Mouse (Mus musculus): Measurements from ENCODE around the gene Uox.

Uox gene

GRCm38 (mm10) chr3:146570148-146570782 lies at the start of gene Uox:
Gene Uox (plus strand): TSS chr3:146570426.
- DNase-seq, result no peak

- peak; percentile 78 to 86 for DNase-seq
Measured at GRCm38 (mm10) chr3:146520798-146521651, 49.2 kb upstream of the Uox start, which contains the start of gene Rpf1. Gene Rpf1 (minus strand): TSS chr3:146521429.

- no peak for DNase-seq
Measured at GRCm38 (mm10) chr3:146521652-146522020, 48.6 kb upstream of the Uox start.

DNA sequence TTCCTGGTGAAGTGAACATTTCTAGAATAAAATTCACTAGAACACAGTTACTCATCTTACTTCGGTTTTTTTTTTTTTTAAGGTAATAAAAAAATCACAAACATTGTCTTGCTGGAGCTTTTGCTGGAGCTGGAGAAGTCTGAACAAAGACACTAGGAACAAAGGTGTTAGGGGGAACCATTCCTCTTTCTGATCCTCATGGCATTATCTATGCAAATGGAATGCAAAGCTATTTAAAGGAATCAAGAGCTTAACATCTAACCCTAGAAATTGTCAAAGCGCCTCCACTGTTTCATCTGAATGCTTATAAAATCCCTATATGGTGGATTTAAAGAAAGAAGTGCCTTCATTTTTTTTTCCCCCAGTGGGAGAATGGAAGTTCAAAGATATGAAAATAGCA lies 41.9 kb upstream of the Uox start:
- no peak for DNase-seq

DNA sequence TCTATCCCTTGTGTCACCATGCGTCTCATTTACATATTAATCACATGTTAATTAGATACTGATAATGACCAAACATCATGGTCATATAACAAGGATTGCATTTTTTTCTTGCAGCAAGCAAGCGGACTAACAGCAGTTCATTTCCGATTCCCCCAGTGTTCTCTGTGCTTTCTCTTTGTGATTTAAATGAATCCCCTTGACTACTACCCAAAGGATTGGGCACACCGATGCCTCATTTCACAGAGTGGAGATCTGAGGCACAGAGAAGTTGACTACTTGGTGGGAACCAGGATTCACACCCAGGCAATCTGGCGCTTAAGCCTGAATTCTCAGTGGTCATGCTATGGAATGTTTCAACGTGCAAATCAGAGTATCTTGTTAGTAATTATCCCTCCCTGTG lies 35.2 kb upstream of the Uox start:
- no peak for DNase-seq

DNA sequence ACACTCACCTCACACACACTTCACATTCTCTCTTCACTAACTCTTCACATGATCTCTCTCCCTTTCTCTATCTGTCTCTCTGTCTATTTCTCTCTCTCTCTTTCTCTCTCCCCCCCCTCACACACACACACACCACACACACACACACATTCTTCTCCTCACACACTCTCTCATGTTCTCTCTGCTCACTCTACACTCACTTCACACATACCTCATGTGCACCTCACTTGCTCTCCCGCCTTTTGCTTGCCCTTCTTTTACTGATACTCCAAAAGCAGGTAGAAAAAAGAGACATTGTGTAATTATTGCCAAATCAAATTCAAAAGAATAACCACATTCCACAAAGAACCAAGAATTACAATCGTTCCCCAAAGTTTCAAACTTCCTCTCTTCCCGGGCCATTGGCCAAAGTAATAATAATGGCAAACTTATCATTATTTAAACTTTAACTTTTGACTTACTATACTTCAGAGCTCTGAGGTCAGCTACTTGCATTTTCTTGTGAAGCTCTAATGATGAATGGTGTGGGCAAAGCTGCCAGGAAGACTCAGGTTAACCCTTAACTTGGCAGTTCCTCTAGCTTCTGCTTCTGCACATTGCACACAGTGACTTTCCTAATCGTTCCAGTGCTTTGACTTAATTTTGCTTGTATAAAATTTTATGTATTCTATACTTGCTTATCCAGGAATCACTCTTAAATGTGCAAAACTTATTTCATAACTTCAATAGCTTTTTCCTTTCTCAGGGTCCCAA lies 29.5 kb upstream of the Uox start:
- DNase-seq, result no peak

DNA sequence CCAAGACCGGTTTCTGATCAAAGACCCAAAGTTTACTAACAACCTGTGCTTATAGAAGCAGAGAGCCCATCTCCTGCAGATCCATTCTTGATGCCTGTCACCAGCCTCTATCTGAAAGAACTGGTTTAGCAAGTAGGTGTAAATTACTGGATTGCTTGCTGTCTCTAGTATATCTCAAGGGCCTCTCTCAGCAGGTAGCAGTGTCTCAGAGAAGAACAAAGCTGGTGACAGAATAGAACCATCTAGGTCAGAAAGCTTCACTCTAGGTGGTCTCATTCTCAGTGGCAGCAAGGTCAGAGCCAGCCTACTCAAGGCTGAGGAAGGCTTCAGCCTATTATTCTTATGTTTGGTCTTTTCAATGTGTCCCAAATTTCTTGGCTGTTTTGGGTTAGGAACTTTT lies 26.6 kb upstream of the Uox start:
- no peak for DNase-seq

GRCm38 (mm10) chr3:146554816-146555215 lies 15.4 kb upstream of the Uox start:
- DNase-seq, result no peak

- no peak for DNase-seq
Measured at GRCm38 (mm10) chr3:146556567-146556966, 13.7 kb upstream of the Uox start.

DNA sequence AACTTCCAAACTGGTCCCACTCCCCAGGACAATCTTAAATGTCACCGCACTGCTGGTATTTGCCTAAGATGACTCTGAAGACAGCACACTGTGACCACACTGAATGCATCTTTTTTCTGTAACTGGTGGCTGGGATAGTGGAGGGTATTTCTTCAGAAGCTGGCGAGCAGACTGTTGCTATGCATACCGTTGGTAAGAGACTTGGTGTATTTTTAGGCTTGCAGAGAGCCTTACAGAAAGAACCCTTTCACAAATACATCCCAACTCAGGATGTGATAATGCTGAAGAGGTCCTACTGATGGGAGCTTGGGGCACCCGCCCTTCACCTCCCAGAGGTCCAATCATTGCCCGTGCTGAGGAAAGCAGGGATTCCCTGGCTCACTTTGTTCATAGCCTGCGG lies 12.7 kb upstream of the Uox start:
- no peak for DNase-seq

DNA sequence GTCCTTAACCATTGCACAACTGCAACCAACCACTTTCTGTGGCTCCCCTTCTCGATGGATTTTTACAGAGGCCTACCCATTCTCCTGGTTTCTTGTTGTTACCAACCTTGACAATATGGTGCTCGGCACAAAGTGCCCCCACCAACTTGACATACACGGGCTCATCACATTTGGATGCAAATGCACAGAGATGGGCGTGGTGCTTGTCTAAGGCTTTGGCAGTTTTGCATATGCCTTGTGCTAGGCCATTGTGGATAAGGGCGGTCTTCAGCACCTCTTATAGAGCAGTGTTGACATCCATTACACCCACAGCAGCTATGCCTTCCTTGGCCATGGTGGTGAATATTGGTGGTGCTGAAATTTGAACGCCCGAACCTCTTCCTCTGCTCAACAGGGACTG lies 7.3 kb upstream of the Uox start:
- DNase-seq, result no peak

GRCm38 (mm10) chr3:146564268-146565064 lies 5.8 kb upstream of the Uox start:
- DNase-seq, result peak; percentile 8 to 18

DNA sequence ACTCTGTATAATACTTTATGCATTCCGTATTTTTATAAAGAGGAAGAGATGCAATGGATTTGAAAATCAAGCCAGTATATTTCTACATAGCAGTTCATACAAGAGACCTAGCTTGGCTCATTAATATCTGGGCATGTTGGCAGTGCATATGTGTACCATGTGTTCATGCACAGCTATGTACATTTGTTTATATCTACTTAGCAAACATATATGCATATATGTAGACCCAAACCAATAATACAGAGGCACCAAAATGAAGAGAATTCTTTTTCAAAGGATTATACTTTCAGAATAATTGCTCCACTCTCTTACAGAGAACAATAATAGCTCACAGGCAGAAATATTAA lies 5.2 kb upstream of the Uox start:
- no peak for DNase-seq

DNA sequence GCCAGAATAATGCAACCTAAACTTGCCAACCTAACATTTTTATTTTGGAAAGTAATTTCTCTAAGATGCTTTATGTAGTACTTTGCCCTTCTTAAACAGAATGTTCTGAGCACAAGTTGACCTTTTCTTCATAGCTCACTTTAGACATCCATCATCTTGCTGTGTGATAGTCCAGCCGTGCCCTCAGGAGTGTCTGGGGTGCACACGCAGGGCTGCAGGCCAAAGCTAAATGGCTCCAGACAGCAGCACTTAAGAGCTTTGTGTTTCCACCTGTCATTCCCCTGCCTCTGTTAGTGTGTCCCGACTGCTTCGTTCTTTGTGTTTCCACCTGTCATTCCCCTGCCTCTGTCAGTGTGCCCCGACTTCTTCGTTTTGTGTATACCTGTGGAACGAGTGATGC lies 2.9 kb upstream of the Uox start:
- DNase-seq, result no peak

DNA sequence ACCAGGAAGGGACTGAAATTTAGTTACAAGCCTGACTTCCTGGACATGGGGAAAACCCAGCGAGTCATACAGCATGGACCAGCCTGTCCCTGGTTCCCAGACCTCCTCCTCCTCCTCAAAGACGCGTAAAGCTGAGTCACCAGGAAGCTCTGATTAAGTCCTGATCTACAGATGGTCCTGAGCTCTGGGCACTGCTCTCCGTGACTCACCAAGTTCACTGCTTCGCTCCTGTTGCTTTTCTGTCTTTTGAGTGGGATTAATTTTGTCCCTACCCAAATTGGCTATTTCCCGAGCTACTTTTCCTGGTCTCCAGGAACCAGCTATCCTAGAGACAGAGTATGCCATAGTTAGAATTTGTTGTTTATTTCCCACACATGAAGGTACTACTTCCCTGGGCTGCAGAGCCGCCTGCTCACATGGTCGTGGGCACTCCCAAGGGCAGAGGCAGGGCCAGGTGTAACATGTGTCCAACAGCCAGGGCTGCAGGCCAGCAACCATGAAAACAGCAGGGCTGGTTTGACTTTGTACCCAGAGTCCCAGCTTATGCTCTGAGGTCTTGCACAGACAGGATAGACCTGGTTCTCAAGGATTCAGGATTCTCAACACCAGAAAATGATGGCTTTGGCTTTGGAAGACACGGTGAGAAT lies 2.2 kb upstream of the Uox start:
- DNase-seq, result no peak

DNA sequence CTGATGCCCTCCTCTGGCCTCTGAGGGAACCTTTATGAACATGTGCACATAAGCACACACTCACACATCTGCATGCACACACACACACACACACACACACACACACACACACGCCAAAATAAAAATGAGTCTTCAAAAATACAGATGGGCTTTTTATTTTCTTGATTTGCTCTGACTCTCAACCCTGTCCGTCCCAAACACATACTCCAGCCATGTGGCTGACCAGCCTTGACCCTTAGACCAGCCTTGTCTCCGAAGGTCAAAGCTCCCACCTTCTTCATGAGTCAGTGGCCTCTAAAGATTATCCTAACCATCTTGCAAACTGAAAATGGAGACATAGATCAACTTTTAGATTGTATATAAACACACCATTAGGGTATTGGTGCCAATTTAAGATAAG lies 632 bp upstream of the Uox start:
- no peak for DNase-seq

DNA sequence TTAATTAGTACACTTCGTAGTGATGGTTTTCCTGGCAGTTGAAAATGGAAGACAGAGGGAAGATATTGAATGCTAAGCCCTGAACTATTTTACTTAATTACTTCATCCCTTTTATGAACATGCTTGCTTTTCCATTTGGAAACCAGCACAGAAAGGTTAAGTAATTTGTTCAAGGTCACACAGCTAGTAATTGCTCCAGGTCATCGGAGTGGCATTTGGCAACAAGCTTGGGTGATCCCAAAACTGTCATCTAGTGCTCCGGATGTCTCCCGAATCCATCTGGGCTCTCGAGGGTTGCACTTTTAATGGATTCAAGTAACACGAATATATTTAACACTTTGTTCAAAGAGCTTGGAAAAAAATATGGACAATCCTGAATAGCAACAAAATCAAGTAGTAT lies 713 bp downstream of the Uox start:
- no peak for DNase-seq

GRCm38 (mm10) chr3:146571341-146571740 lies 1.1 kb downstream of the Uox start:
- no peak for DNase-seq

GRCm38 (mm10) chr3:146577591-146577990 lies 7.4 kb downstream of the Uox start:
- no peak for DNase-seq

DNA sequence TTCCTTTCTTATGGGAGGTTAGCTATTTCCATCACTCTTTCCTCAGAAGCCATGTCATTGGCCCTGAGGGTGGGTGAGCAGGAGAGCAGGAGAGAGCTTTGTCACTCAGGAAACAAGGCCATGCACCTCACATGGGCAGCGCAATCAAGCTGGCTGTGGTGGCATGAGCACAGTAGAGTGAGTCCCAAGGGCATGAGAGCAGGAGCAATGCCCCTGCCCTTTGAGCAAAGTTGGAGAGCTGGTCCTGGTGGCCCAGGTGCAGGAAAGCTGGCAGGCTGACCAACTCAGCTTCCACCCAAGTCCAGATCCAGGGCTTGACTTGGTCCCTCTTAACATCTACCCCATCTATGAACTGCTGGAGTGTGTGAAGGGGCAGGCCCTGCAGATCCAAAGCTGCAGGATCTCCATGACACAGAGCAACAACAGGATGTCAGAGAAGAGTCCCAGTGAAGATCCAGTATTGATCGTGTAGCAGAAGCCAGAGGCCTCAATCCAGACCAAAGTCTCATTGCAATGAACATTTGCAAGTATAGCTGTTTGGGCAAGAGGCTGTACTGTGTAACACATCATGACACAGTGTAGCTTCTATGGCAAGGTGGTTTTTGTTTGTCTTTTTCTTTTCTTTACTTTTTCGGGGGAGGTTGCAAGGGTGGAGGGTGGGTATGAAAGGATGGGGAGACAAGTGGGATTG lies 10.0 kb downstream of the Uox start:
- no peak for DNase-seq

DNA sequence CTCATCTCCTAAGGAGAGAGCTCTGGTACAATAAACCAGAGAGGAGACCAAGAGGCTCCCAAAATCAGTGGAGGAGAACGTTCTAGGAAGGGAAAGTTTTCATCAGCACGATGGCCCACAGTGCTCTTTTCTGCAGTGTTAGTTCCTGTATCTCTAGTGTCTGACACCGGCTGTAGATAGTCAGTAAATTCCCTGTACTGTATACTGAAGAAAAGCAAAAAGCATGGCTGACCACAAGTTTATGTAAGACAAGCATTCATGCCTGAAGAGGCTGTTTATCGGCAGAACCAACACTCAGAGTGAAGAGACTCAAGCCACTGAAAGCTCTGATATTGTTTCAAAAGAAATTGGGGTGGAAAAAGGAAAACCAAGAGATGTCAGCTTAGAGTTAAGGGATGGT lies 13.3 kb downstream of the Uox start:
- no peak for DNase-seq

- DNase-seq, result no peak
Measured at GRCm38 (mm10) chr3:146583908-146584307, 13.7 kb downstream of the Uox start.
